Mouse (Mus musculus) heart, adult 9 months (tissue): ENCODE data around the gene Plg.

ENCODE experiments used
- DNase-seq, 2 experiments: peaks; one replicate each; pipeline ENCODE4 v3.0.0; 2022; ENCODE audit warnings: low spot score in 2 of 2

The Plg gene

DNA sequence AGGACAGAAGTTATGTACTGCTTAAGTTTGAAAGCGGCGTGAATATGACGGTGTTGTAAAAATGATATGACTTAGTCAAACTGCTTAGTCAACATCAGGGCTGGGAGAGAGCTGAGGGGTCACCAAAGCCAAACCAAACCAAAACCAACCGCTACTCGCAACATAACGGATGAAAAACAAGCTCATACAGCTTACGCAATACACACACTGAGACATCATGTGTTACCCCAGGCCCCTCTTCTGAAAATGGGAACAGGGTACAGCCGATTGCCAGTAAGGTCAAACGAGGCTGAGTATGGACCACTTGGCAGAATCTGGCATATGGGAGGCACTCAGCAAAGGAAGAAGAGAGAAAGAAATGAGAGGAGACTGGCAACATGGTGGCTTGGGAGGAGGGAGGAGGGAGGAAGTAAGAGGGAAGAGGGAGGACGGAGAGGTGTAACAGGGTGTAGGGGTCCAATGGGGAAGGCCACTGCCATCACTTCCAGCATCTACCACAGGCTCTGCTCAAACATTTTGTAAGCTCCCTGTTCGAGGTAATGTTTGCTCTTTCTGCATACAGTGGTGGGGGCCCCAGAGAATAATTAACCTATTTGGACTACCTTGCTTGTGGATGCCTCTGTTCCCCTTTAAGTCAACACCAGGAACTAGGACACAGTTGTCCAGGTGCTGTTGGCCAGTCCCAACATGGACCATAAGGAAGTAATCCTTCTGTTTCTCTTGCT lies at the start of gene Plg:
Gene Plg (plus strand): TSS at position 628 of the 725 bp plus-strand sequence.
- DNase-seq: no peak

DNA sequence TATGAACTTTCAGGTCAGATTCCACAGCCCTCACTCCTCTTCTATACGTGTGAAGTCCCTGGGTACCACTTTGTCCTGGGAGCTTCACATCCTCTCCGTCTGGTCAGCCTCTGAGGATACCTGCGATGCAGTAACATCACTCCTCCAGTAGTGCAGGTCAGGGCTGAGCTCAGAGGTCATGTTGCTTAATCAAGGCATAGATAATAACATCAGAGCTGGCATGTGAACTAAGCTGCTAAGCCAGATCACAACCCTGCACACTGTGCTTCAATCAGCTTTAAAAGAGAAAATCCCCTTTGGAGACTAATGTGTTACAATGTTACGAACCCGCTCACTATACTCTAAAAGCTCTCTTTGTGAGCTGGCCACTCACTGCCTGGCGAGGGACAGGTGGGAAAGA lies 43.3 kb upstream of the Plg start:
- DNase-seq: no peak

DNA sequence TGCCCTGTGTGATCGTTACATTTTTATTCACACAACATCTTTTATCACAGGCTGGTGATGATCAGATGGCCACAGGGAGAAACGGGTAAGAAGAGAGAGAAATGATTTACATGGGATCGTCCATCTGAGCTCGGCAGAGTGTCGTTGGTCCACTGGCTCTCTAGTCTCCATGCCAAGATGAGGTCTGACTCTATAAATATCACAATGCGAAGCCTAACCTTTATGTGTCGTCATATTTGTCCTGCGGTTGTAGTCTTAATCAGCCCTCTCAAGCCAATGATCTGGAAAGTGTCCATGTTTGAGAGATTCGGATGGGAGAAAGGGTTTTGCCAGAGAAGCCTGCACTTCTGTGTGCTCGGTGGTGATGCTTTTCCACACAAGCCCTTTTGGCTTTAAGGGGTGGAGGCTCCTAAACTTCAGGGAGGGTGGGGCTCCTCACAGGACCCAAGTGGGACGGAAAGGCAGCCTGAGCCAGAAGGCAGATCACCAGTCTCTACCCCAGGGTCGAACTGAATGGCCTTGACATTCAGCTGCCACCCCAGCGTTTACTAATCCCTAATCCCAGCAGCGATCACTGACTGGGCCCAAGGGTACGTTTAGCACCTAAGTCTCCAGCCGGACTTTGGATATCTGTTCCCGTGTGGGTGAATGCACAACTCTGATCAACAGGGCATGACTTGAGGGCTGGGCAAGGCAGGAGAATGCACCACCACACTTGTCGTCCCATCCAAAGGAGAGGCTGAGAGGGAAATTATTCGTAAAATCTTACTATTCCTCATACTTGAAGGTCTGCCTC lies 42.1 kb upstream of the Plg start:
- peak; percentile 13 to 41 for DNase-seq

DNA sequence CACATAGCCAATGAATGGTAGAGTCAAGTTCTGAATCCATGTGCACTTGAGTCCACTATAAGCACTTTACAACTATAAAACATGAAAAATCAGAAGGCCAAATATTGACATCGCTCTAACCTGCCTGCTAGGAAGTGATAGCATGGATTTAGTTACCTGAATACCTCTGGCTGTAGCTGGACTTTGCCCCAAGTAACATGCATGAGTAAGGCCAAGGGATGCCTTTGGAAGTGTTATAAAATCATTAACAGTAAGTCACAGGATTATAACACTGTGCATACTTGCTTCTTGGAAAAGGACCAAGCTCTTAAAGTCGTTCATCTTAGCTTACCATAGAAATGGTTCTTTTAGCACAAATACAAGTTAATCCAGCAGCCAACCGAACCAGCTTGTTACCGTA lies 41.3 kb upstream of the Plg start:
- no peak for DNase-seq

DNA sequence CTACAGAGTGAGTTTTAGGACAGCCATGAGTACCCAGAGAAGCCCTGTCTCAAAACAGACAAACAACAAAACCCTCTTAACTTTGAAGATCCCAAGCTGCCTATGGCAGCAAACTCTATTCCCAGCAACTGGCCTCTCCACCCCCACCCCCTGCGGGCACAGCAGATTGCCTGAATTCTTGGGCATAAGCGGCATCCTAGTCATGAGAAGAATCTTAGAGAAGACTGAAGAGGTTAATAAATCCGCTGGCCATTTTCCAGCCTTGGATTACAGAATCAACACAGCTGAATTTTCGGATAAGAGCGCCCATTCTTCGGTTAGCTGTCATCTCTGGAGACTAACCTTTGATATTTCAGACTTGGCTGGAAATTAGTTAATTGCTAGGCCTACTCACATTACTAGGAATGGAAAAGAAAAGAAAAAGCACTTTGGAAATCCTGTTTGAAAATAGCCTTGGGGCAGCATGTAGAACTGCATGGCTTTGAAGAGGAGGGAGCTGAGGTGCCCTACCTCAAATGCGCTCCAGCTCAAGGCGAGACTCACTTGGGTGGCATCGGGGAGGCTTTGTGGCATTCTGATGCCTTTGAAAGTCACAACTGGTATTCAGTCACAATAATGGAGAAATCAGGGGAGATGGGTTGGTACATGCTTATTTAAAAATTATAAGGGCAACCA lies 34.6 kb upstream of the Plg start:
- no peak for DNase-seq

DNA sequence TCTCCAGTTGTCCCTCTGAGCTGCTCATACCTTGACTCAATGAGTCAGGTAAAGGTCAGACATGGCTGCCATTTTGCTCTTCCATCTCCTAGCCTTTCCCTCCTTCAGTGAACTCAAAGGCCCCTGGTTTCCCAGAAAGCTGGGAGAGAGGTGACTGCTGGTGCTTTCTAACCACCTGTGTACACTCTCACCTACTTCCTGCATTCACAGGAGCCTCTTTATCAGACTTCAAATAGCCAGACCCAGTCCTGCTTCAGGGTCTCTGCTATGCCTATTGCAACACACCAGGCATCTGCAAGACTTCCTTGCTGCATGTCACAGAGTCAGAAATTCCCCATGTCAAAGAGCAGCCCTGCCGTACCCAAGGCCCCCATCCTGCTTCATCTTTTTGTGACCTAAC lies 30.9 kb upstream of the Plg start:
- no peak for DNase-seq

DNA sequence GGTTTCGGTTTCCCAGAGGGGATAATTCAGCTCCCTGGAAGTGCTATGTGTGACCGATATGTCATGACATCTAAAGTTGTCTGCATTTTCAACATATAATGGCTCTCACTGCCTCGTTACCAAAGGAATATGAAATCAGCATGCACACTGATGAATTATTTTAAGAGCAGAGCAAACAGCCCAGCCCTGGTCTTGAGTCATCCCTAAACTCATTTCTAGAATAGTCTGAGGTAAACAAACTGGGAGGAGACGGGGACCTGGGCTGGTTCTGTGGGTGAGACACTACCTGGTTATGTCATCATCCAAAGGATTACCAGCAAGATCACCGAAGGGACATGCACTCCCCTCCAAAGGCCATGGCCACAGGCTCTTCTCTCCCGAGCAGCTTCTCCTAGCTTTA lies 26.8 kb upstream of the Plg start:
- DNase-seq: no peak

DNA sequence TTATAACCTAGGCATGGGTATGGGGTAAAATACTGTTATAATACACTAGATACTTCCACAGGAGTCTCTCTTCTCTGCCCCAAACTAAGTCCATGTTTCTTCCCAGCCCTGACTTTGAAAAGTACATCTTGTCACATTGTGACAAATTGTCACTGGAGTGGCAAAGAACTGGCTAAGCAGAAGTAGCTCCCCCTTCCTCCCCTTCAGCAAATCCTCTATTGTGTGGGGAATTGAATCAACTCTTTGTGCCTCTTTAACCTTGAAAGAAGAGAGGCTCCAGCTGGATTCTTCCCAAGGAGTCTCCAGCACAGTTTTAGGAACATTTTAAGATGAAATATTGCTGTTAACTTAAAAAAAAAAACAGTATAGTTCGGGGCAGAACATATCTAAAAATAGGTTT lies 25.6 kb upstream of the Plg start:
- no peak for DNase-seq

DNA sequence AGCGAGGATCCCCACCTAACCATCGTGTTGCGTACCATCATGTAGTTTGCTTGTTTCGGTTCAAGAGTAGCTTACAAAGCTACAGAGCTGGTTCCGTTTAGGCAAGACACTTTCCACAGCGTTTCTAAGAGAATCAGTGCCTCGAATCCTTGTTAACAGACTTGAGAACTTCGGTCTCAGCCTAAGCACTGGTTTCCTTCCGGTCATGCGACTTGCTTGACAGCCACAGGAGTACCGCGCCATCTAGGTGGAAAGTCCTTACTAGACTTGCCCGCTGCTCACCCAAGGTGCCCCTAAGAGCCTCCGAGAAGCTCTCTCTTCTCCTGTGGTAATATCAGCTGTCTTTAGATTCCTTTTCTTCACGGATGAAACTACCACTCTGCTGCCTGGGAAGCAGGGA lies 18.5 kb upstream of the Plg start:
- DNase-seq: no peak

DNA sequence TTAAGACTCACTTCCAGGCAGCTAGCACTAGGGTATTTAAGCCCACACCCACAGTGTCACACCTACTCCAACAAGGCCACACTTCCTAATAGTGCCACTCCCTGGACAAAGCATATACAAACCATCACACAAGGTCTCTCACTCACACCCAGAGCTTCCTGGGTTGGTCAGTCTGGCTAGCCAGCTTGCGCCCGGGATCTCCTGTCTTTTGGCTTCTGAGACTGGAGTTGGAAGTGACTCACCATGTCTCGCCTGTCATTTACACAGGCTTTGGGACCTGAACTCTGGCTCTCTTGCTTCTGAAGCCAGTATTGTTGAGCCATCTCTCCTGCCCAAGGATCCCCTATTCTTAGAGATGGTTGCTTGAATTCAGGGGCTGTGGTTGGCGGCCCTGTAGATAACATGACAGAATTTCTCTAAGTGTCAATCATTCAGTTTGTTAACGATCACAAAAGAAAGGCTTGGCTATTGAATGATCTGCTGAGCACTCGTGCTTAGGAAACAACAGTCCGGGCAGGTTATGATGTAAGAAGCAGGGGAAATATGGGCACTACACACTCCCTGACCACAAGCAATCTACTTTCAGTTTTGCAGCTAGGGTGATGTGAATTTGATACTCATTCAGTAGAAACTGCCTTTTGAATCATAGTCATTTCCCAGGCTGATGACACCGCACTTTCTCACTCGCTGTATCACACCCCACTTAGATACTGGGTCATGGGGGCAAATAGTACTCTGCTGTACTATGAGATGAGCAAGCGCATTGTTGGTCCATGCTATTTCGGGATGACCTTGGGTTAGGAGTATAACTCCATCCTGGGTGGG lies 14.6 kb upstream of the Plg start:
- no peak for DNase-seq

DNA sequence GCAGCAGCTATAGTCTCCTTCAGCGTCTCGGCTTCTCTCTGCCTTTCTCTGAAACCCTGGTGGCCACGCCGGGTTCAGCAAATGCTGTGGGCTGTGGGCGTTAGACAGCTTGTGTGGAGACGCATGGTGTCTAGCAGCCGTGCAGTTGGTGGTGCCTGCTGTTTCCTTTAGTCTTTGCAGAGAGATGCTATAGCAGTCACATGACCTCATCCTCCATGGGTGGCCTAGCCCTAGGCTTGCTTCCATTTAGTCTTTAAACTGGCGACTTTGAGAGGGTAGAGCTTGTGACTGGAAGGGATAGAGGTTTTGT lies 14.0 kb upstream of the Plg start:
- DNase-seq: no peak

DNA sequence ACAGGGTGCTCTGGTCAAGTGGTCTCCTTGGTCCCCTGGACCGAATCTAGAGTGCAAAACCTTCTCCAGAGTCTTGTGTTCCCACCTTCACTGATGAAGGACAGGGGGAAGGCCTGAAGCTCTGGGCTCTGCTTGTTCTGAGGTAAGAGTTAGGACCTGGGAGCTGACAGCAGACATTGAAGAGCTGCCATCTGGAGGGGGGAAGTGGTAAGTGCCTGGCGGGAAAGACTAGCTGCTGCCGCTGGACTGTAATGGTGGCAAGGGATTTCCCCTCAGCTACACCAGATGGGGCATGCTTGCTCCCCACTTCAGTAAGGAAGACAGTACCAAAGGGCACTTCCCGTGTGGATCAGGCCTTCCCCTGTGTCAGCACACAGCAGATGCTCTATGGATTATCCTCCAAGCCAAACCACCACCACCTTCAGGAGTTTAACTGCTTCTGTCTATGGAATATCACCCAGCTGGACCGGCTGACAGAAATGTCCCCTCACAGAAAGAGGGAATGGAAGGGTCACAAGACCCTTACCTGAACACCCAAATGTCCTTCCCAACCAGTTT lies 11.0 kb upstream of the Plg start:
- peak; percentile 28 to 54 for DNase-seq

DNA sequence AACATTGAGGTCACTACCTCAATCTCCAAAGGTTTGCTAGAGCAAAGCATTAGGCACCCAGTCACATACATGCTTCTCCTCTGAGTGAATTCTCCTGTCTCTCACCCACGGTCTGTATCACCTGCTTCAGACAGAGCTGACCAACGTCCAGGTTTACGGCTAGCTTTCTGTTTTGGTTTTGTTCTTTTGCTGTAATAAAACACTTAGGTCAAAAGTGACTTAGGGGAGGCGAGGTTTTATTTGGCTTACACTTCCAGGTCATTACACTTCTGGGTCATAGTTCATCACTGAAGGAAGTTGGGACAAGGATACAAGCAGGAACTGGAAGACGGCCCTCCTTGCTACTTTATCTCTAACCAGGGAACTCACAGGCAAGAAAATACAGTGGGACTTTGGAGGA lies 9.0 kb upstream of the Plg start:
- no peak for DNase-seq

DNA sequence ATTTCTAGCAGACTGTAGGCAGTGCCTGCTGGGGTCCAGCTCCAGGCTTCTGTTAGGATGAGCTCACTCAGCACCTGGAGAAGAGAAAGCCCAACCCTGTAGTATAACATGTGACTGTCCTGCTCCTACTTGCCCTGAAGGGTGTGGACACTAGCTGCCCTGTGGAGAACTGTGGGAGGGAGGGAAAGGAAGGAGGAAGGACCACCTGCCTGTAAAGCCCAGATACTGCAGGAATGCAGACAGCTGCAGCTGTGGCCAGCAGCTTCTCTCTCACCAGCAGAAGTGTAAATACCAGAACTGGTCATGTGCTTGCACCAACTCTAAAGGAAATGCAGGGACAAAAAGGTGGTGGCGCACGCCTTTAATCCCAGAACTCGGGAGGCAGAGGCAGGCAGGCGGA lies 8.1 kb upstream of the Plg start:
- DNase-seq: no peak

DNA sequence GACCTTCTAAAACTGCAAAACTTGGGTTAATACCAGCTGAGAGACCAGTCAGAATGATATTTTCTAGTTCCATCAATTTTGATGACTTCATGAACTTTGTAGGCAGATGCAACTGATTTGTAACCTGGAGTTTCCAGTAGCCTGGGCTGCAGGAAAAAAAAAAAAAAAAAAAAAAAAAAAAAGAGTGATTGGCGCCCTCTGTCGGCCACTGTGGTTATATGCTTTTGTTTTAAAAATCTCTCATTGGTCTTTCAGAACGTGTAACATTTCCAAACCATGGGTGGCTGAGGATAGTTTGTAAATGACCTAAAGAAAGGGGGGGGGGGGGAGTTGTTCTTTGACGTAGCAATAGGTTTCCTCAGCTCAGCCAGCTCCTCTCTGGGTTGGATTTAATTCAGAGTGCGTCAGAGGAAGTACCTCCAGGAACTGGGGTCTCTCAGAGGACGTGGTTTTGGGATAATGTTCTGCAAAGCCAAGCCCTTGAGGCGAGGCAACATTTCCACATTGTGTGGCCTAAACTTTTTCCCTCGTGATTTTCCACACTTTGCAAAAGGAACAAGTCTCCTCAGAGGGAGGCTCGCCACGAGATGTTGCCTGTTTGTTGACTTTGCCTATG lies 7.0 kb upstream of the Plg start:
- DNase-seq: peak in 1 of 2 experiments; percentile 8

DNA sequence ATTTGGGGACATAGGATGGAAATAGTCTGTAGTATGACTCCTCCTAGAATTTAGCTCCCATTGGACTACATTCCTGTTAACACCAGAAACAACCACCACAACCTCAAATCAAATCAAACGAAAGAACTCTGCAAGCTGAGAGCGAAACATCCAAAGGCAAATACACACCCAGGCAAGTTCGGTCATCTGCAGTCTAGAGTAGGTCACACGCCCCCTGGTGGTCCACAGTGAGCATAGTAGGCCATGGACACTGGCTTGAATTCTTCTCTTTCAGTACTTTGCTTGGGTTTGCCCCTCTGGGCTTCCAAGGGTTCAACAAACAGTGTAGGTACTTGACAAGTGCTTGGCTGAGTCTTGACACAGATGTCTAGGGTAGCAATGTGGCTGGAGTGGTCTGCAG lies 6.4 kb upstream of the Plg start:
- peak; percentile 48 to 56 for DNase-seq

DNA sequence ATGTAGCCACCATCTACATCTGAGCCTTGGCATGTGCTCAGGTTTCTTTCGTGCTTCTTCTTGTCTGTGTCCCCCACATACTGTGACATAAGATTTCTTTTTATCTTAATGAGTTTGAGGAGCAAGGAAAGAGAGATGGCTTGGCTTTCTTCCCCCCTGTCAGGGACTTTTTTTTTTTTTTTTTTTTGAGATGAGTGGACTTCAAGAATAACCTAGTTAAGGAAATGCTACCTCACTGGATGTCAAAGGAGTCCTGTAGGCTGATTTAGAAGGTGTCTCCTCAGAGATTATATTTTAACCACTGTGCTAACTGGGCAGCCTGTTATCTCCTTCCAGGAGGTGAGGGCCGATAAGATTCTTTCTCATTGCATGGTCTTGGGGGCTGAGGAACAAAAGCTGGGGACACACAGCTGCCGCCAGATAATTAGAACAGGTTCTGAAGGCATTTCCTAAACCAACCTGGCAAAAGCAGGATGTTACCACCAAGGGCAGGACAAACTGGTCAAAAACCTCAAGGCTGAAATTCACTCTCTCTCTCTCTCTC lies 4.7 kb upstream of the Plg start:
- DNase-seq: no peak

DNA sequence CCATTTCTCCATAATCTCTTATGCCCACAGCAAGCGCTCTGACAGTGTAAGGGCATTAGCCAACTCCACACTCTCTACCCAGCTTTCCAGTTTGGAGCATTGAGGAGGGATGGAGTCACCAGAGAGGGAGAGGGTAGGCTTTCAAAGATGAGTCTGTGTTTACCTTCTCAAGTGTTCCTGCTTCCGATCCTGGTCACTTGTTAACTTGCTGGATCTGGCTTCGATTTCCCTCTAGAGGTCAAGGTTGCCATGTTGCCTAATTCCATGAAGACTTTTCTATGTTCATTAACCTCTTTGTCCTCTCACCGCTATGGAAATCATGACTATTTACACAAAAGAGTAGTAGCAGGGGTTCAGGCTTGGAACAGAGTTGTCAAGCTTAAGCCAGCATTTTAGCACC lies 1.9 kb downstream of the Plg start:
- no peak for DNase-seq

DNA sequence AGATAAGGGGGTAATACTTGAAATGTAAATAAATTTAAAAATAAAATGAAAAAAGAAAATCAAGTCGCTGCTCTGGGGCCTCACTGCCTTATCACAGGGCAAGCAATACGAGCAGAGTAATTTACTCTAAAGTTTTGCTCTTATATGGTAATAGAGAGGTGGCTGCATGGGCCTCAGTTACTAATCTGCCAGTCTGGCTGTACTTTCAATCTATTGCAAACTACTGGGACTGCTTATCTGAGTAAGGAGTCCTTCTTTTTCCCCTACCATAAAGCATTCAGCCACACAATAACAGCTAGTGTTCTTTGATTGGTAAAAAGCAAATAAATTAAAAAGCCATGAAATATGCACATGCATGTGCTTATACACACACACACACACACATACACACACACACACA lies 3.2 kb downstream of the Plg start:
- no peak for DNase-seq

DNA sequence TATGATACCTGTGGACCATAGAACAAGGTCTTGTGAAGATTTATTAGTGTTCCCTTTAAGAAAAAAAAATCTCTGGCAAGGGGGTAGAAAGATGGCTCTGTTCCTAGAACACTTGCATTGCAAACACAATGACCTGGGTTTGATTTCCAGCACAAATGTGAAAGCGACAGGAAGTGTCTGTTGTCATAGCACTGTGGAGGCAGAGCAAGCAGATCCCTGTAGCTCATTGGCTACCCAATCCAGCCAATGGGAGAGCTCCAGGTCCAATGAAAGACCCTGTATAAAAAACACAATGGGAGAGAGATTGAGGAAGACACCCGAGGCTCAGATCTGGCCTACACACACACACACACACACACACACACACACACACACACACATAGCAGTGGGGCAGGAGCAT lies 4.1 kb downstream of the Plg start:
- DNase-seq: no peak
